Mouse (Mus musculus) heart, embryonic 12.5 days (tissue): ENCODE measurements around the gene Cflar. TPM values are rescaled to one million over a fixed set of nuclear protein-coding genes. Genes with fewer than 3 reads are reported as not detected.

ENCODE experiments used
- ATAC-seq: fragments of 200-750 bp; cut with Nextera tagmentation; 2 replicates; pipeline ENCODE4 v1.8.0; 2017; ENCODE audit warnings: moderate TSS enrichment, moderate library complexity; ENCODE audit not compliant: insufficient number of reproducible peaks, low FRiP score
- H3K27ac ChIP-seq: fragments of 300-500 bp; sonication (generic); 2 replicates; pipeline ENCODE4 v1.5.1; 2016; ENCODE audit warnings: mild to moderate bottlenecking, moderate library complexity; ENCODE audit not compliant: poor library complexity, severe bottlenecking
- H3K27me3 ChIP-seq: fragments of 300-500 bp; sonication (generic); replicated peaks from 2 replicates; pipeline ENCODE4 v1.6.1; 2016; ENCODE audit warnings: mild to moderate bottlenecking, moderate library complexity
- H3K36me3 ChIP-seq: fragments of 300-500 bp; sonication (generic); 2 replicates; pipeline ENCODE4 v1.6.1; 2016; ENCODE audit warnings: mild to moderate bottlenecking, moderate library complexity
- H3K4me1 ChIP-seq: fragments of 300-500 bp; sonication (generic); replicated peaks from 2 replicates; pipeline ENCODE4 v1.6.1; 2016; ENCODE audit warnings: mild to moderate bottlenecking
- H3K4me2 ChIP-seq: fragments of 300-500 bp; sonication (generic); 2 replicates; pipeline ENCODE4 v1.6.1; 2016; ENCODE audit warnings: mild to moderate bottlenecking, moderate library complexity
- H3K4me3 ChIP-seq: fragments of 300-500 bp; sonication (generic); 2 replicates; pipeline ENCODE4 v1.5.1; 2016; ENCODE audit warnings: mild to moderate bottlenecking
- H3K9ac ChIP-seq: fragments of 300-500 bp; sonication (generic); 2 replicates; pipeline ENCODE4 v1.6.1; 2016; ENCODE audit warnings: mild to moderate bottlenecking, moderate library complexity
- H3K9me3 ChIP-seq: fragments of 300-500 bp; sonication (generic); replicated peaks from 2 replicates; pipeline ENCODE4 v1.6.1; 2016; ENCODE audit warnings: mild to moderate bottlenecking, moderate library complexity
- WGBS: fragments of 180-500 bp; shearing (Covaris S2); methylation state at CpG from one replicate; pipeline ENCODE4 v1.1.7; 2016; 5-methylcytosine and 5-hydroxymethylcytosine counted together
- polyA plus RNA-seq: library from polyadenylated mRNA; unstranded; fragments of >200 nt; fragmentation: Nextera tagmentation; extraction: Ambion mirVana; gene quantifications from 2 replicates; pipeline ENCODE4 v1.2.1, GENCODE M21; 2016

The Cflar gene
- polyA plus RNA-seq, 1 experiment from 2014 or later, result 35.6 TPM

GRCm38 (mm10) chr1:58720988-58721387 is 9.7 kb downstream of the Cflar start:
- Histone ChIP-seq H3K27ac (no peak overlapping the region), H3K27me3 (no peaks in the 10 kb centered on the region), H3K4me3 (no peak overlapping the region), H3K36me3 (peaks cover 30% of the 10 kb centered on the region), H3K9me3 (no peaks in the 10 kb centered on the region), H3K9ac (no peak overlapping the region), H3K4me2 (no peak overlapping the region), H3K4me1 (peaks cover 34% of the 10 kb centered on the region)
- WGBS, result 70% methylated on average over 4 of the region's 4 CpGs
- ATAC-seq, result no peak

- no peak overlapping the region for H3K4me3 ChIP-seq
- no peaks in the 10 kb centered on the region for H3K27me3 ChIP-seq
- 69% methylated on average over 11 of the region's 11 CpGs for WGBS
- H3K36me3 ChIP-seq, result peaks cover 25% of the 10 kb centered on the region
- ATAC-seq, result no peak
- H3K4me1 ChIP-seq, result peaks cover 28% of the 10 kb centered on the region
- H3K9ac ChIP-seq, result no peak overlapping the region
- no peak overlapping the region for H3K27ac ChIP-seq
- no peaks in the 10 kb centered on the region for H3K9me3 ChIP-seq
- no peak overlapping the region for H3K4me2 ChIP-seq
Measured at GRCm38 (mm10) chr1:58722115-58722938, 11.0 kb downstream of the Cflar start.

GRCm38 (mm10) chr1:58723062-58723808 is 11.9 kb downstream of the Cflar start:
- no peaks in the 10 kb centered on the region for H3K27me3 ChIP-seq
- no peak overlapping the region for H3K9ac ChIP-seq
- no peak overlapping the region for H3K27ac ChIP-seq
- H3K9me3 ChIP-seq, result no peaks in the 10 kb centered on the region
- peaks cover 34% of the 10 kb centered on the region for H3K4me1 ChIP-seq
- 64% methylated on average over 7 of the region's 7 CpGs for WGBS
- H3K4me3 ChIP-seq, result no peak overlapping the region
- H3K36me3 ChIP-seq, result peaks cover 29% of the 10 kb centered on the region
- H3K4me2 ChIP-seq, result no peak overlapping the region
- ATAC-seq, result no peak

- H3K27me3 ChIP-seq, result no peaks in the 10 kb centered on the region
- peak overlapping the region; percentile 51 for H3K4me2 ChIP-seq
- H3K9ac ChIP-seq, result no peak overlapping the region
- H3K36me3 ChIP-seq, result peaks cover 31% of the 10 kb centered on the region
- H3K4me3 ChIP-seq, result 0 out of 2 replicates have a peak overlapping the region, but pooled peaks have one; percentile 13
- no peak for ATAC-seq
- H3K4me1 ChIP-seq, result peaks cover 34% of the 10 kb centered on the region
- no peaks in the 10 kb centered on the region for H3K9me3 ChIP-seq
- 57% methylated on average over 7 of the region's 7 CpGs for WGBS
- H3K27ac ChIP-seq, result peak overlapping the region; percentile 34
Measured at GRCm38 (mm10) chr1:58723809-58724405, 12.6 kb downstream of the Cflar start.

DNA sequence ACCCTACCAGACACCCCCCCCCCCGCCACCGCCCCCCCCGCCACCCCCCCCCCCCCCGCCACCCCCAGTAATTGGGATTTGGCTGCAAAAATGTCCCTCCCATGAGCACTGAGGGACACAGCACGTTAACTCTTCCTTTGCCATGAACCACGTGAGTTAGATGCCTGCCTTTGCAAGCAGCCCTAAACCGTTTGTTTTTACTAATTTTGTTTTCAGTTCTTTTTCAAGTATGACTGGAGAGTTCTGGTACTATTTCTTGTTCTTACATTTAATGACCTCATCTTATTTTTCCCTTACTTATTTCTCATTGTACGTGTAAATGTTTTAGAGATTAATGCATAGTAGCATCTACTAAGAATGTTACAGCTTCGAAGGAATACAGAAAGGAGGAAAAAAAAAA is 13.2 kb downstream of the Cflar start:
- Histone ChIP-seq H3K27ac (no peak overlapping the region), H3K4me3 (0 out of 2 replicates have a peak overlapping the region, but pooled peaks have one; percentile 13), H3K4me2 (peak overlapping the region; percentile 51), H3K9me3 (no peaks in the 10 kb centered on the region), H3K36me3 (peaks cover 31% of the 10 kb centered on the region), H3K27me3 (no peaks in the 10 kb centered on the region), H3K4me1 (peaks cover 34% of the 10 kb centered on the region), H3K9ac (no peak overlapping the region)
- 42% methylated on average over 6 of the region's 9 CpGs for WGBS
- no peak for ATAC-seq

DNA sequence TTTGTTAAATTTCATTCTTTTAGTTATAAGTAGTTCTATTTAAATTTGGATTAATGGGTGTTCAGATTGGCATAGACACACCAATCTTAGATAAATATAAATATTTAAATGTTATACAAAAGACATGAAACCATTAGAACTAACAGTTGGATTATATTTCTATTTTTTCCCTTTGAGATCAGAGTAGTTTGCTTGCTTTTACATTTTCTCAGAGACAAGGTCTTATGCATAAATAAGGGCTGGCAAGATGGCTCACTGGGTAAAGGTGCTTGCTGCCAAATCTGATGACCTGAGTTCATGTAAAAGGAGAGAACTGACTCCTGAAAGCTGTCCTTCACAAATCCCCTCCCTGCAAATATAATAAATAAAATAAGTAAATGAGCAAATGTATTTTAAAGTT is 13.8 kb downstream of the Cflar start:
- no peak overlapping the region for H3K9ac ChIP-seq
- H3K9me3 ChIP-seq, result no peaks in the 10 kb centered on the region
- no peaks in the 10 kb centered on the region for H3K27me3 ChIP-seq
- H3K4me1 ChIP-seq, result peaks cover 34% of the 10 kb centered on the region
- H3K4me2 ChIP-seq, result no peak overlapping the region
- no peak for ATAC-seq
- no peak overlapping the region for H3K27ac ChIP-seq
- H3K4me3 ChIP-seq, result no peak overlapping the region
- peaks cover 31% of the 10 kb centered on the region for H3K36me3 ChIP-seq

DNA sequence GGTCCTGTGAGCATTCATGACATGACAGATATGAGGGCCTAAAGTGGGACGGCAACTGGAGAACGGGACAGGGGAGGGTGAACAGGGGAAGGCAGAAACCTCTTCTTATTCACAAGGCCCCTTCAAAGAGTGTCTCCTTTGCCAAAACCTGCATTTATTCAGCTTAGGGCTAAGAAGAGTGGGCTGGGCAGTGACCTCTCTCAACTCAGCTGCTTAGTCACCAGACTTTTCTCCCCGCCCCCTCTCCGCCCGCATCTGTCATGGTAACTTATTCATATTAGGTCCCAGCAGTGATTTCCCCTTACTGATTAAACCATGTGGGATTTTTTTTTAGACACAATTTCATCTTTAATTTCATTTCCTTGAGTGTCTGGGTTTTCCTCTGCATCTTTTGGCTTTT is 14.5 kb downstream of the Cflar start:
- Histone ChIP-seq H3K27me3 (no peaks in the 10 kb centered on the region), H3K36me3 (peaks cover 33% of the 10 kb centered on the region), H3K4me1 (peaks cover 34% of the 10 kb centered on the region), H3K9ac (no peak overlapping the region), H3K9me3 (no peaks in the 10 kb centered on the region), H3K4me3 (no peak overlapping the region), H3K27ac (no peak overlapping the region), H3K4me2 (no peak overlapping the region)
- WGBS, result 83% methylated on average over 5 of the region's 5 CpGs
- no peak for ATAC-seq

- Histone ChIP-seq H3K9ac (no peak overlapping the region), H3K4me1 (peaks cover 26% of the 10 kb centered on the region), H3K4me2 (no peak overlapping the region), H3K27ac (peak overlapping the region; percentile 5; the same call in 1 of the 2 replicates), H3K4me3 (no peak overlapping the region), H3K27me3 (no peaks in the 10 kb centered on the region), H3K36me3 (peaks cover 44% of the 10 kb centered on the region), H3K9me3 (no peaks in the 10 kb centered on the region)
- ATAC-seq, result peak; percentile 66
- WGBS, result 71% methylated on average over 1 of the region's 1 CpGs
Measured at GRCm38 (mm10) chr1:58727019-58727746, 15.9 kb downstream of the Cflar start.

DNA sequence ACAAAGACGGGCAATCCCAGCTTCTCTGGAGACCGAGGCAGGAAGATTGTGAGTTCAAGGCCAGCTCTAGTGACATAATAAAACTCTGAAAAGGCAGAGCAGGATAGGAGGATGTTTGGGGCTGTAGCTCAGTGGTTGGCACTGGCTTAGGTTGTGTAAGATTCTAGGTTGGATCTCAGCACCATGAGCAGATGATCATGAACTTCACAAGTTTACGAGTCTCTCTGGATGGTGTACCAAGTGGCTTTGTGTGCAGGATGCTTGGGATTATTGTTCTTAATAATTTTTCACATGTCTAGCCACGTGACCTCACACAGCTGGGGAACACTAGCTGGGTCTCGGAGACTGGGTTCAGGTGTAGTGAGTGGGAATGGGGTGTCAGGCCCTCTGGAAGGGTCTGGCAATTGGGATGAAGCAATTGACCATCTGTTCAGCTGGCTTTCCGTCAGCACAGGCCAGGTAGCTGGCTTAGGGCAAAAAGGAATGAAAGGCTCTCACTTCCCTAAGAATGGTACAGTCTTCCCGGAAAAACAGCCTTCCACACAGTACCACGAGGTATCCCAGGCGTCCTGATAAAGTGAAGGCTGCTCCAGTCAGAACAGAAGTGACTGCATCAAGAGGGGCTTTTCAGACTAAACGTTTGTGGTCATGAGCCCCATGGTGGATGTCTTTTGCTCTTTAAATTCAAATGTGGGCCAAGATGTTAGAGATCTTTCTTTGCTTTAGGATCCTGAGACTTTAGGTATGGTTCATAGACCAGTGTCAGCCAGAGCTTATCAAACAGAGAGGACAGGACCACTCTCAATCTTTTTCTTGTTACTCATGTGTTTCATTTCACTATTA is 16.7 kb downstream of the Cflar start:
- Histone ChIP-seq H3K9ac (no peak overlapping the region), H3K27ac (peak overlapping the region; percentile 5; the same call in 1 of the 2 replicates), H3K4me2 (no peak overlapping the region), H3K9me3 (no peaks in the 10 kb centered on the region), H3K4me3 (no peak overlapping the region), H3K4me1 (peaks cover 20% of the 10 kb centered on the region), H3K36me3 (peaks cover 44% of the 10 kb centered on the region), H3K27me3 (no peaks in the 10 kb centered on the region)
- 74% methylated on average over 10 of the region's 10 CpGs for WGBS
- ATAC-seq, result no peak

DNA sequence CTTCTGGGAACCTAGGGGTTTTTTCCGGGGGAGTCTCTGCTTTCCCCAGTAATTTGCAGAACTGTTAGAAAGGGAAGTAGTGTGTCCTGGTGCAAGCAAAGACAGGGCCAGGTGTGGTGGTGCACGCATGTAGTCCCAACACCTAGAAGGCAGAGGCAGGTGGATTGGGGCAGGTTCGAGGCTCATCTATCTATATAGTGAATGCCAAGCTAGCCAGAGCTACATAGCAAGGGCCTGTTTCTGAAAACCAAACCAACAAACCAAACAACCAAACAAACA is 17.2 kb downstream of the Cflar start:
- peaks cover 49% of the 10 kb centered on the region for H3K36me3 ChIP-seq
- peaks cover 20% of the 10 kb centered on the region for H3K4me1 ChIP-seq
- H3K4me2 ChIP-seq, result no peak overlapping the region
- WGBS, result 86% methylated on average over 3 of the region's 3 CpGs
- no peaks in the 10 kb centered on the region for H3K9me3 ChIP-seq
- ATAC-seq, result no peak
- no peak overlapping the region for H3K9ac ChIP-seq
- no peaks in the 10 kb centered on the region for H3K27me3 ChIP-seq
- no peak overlapping the region for H3K27ac ChIP-seq
- H3K4me3 ChIP-seq, result no peak overlapping the region
